8 mouse cellular contexts compared by ENCODE assay signal in genomic region chr1:160351146-160351879, GRCm38 (mm10).
DNase-seq lines count a peak whose midpoint lies in the region; ATAC-seq and TF ChIP-seq lines count a peak whose summit lies in the region.

No protein-coding gene starts in this region.

- H3K4me2 ChIP-seq in intestine, postnatal 0 days (replicated peaks; ENCODE audit: low read depth), result peak overlapping the region; percentile 64
- peak overlapping the region; percentile 63 for H3K4me2 ChIP-seq in midbrain, postnatal 0 days (ENCODE audit: low read depth, low read length, poor library complexity, severe bottlenecking)

- no peak for TF ChIP-seq POLR2A in spleen, adult 2 months (IDR thresholded peaks at IDR 0.05; ENCODE audit: low read depth, low read length)

- H3K9me3 ChIP-seq in intestine, postnatal 0 days (ENCODE audit: control insufficient read depth), result no peaks in the 10 kb centered on the region
- H3K9me3 ChIP-seq in midbrain, postnatal 0 days (ENCODE audit: low read length), result no peaks in the 10 kb centered on the region

- no peak overlapping the region for H3K27ac ChIP-seq in spleen, adult 2 months (ENCODE audit: insufficient read depth, low read length)
- no peak overlapping the region for H3K27ac ChIP-seq in intestine, postnatal 0 days (ENCODE audit: low read depth, low read length)
- H3K27ac ChIP-seq in midbrain, postnatal 0 days (ENCODE audit: low read depth, low read length), result peak overlapping the region; percentile 92

- peak; percentile 5 for DNase-seq in embryo, embryonic 10.5 days (ENCODE audit: low spot score)
- no peak for DNase-seq in embryo, embryonic 10 days (ENCODE audit: low spot score)
- DNase-seq in spleen, adult 2 months (ENCODE audit: low read depth in 1 of 2, low spot score in 2 of 2), result no peak
- DNase-seq in spleen, adult 18-20 months, result no peak
- DNase-seq in midbrain, postnatal 0 days (ENCODE audit: low spot score), result peak; percentile 21
- DNase-seq in thymus, postnatal 14 days, result no peak

- no peak for TF ChIP-seq CTCF in spleen, adult 2 months (IDR thresholded peaks at IDR 0.05; ENCODE audit: extremely low read depth, insufficient read depth, insufficient read length, insufficient replicate concordance)
- no peak for TF ChIP-seq CTCF in intestine, postnatal 0 days (IDR thresholded peaks at IDR 0.05; ENCODE audit: low read depth)
- no peak for TF ChIP-seq CTCF in midbrain, postnatal 0 days (IDR thresholded peaks at IDR 0.05)

- ATAC-seq in intestine, postnatal 0 days, result no peak
- ATAC-seq in midbrain, postnatal 0 days (ENCODE audit: low FRiP score), result peak; percentile 45
- no peak for ATAC-seq in erythroid progenitor cell, adult 5-6 weeks (replicated peaks; ENCODE audit: low FRiP score, poor library complexity, severe bottlenecking)

- H3K36me3 ChIP-seq in spleen, adult 2 months (ENCODE audit: control insufficient read depth, insufficient read depth, low read length), result no peaks in the 10 kb centered on the region
- no peaks in the 10 kb centered on the region for H3K36me3 ChIP-seq in intestine, postnatal 0 days (ENCODE audit: control insufficient read depth, insufficient read depth)
- H3K36me3 ChIP-seq in midbrain, postnatal 0 days (ENCODE audit: insufficient read depth, low read length), result no peaks in the 10 kb centered on the region

- 70% methylated on average over 13 of the region's 13 CpGs for whole genome bisulfite sequencing in spleen, adult 2 months
- WGBS in intestine, postnatal 0 days, result 33% methylated on average over 13 of the region's 13 CpGs
- WGBS in midbrain, postnatal 0 days, result 4% methylated on average over 13 of the region's 13 CpGs

- H3K4me1 ChIP-seq in spleen, adult 2 months (ENCODE audit: control insufficient read depth, insufficient read depth, insufficient read length), result no peaks in the 10 kb centered on the region
- H3K4me1 ChIP-seq in intestine, postnatal 0 days (replicated peaks; ENCODE audit: control insufficient read depth, insufficient read depth, low read length), result 0 out of 2 replicates have a peak, but pooled peaks cover 4% of the 10 kb centered on the region
- H3K4me1 ChIP-seq in midbrain, postnatal 0 days (ENCODE audit: insufficient read depth, low read length), result peaks cover 15% of the 10 kb centered on the region; the same call in 1 of the 2 replicates

- peak overlapping the region; percentile 31; the same call in 1 of the 2 replicates for H3K9ac ChIP-seq in intestine, postnatal 0 days (ENCODE audit: low read depth, low read length)
- H3K9ac ChIP-seq in midbrain, postnatal 0 days (replicated peaks; ENCODE audit: low read length, poor library complexity, severe bottlenecking), result peak overlapping the region; percentile 82

- peak overlapping the region; percentile 7; the same call in 1 of the 2 replicates for H3K4me3 ChIP-seq in spleen, adult 2 months (ENCODE audit: extremely low read depth, insufficient read depth, insufficient read length)
- peak overlapping the region; percentile 26; the same call in 1 of the 2 replicates for H3K4me3 ChIP-seq in intestine, postnatal 0 days (ENCODE audit: low read depth, low read length)
- H3K4me3 ChIP-seq in midbrain, postnatal 0 days (ENCODE audit: low read depth, low read length), result peak overlapping the region; percentile 67

- H3K27me3 ChIP-seq in spleen, adult 2 months (ENCODE audit: control insufficient read depth, insufficient read depth, low read length), result no peaks in the 10 kb centered on the region
- no peaks in the 10 kb centered on the region for H3K27me3 ChIP-seq in intestine, postnatal 0 days (replicated peaks; ENCODE audit: control insufficient read depth, insufficient read depth, low read length)
- H3K27me3 ChIP-seq in midbrain, postnatal 0 days (ENCODE audit: insufficient read depth, low read length), result no peaks in the 10 kb centered on the region

Comparison
In these comparisons a context has a peak if more than half of its experiments do, and no peak if none do; other contexts are left out.
1. DNase-seq: peak in embryo, embryonic 10.5 days (single experiment) and midbrain, postnatal 0 days (single experiment); none in embryo, embryonic 10 days (single experiment), spleen, adult 2 months (0 of 2), spleen, adult 18-20 months (0 of 2) and thymus, postnatal 14 days (single experiment).
2. H3K4me3 ChIP-seq: peak in every context shown above with its lines; median percentile 67 in midbrain, postnatal 0 days; 26 in intestine, postnatal 0 days; 7 in spleen, adult 2 months.